Mouse (Mus musculus) G1E-ER4 (cell line): ENCODE measurements around the gene Gm20388. TPM values are rescaled to one million over a fixed set of nuclear protein-coding genes. Genes with fewer than 3 reads are reported as not detected.

ENCODE experiments used
- GATA1 ChIP-seq: IDR thresholded peaks from one replicate; pipeline ENCODE4 v1.8.0; 2012; ENCODE audit warnings: low read length, inconsistent platforms
- polyA plus RNA-seq: library from polyadenylated mRNA; stranded (reverse); fragments of >175 nt; gene quantifications from 2 replicates; pipeline ENCODE4 v1.2.3, GENCODE M21; 2012

Gm20388 gene
- polyA plus RNA-seq, 1 experiment: not detected

- TF ChIP-seq GATA1: no peak
Observed at GRCm38 (mm10) chr8:119981253-119981652, 70.6 kb downstream of the Gm20388 start.

GRCm38 (mm10) chr8:119984085-119984484, 73.4 kb downstream of the Gm20388 start:
- TF ChIP-seq GATA1: no peak

GRCm38 (mm10) chr8:119986174-119986573, 75.5 kb downstream of the Gm20388 start:
- no peak for TF ChIP-seq GATA1

GRCm38 (mm10) chr8:119988087-119988486, 77.4 kb downstream of the Gm20388 start:
- TF ChIP-seq GATA1: no peak

GRCm38 (mm10) chr8:119992249-119992648, 81.6 kb downstream of the Gm20388 start, which contains the start of gene Crispld2:
Crispld2 (plus strand) TSS chr8:119992438.
- TF ChIP-seq GATA1: no peak

- TF ChIP-seq GATA1: no peak
Observed at GRCm38 (mm10) chr8:119994114-119994513, 83.5 kb downstream of the Gm20388 start.

GRCm38 (mm10) chr8:119994556-119994955, 83.9 kb downstream of the Gm20388 start:
- no peak for TF ChIP-seq GATA1

- TF ChIP-seq GATA1: no peak
Observed at GRCm38 (mm10) chr8:119997266-119997665, 86.6 kb downstream of the Gm20388 start.

GRCm38 (mm10) chr8:120000461-120000860, 89.8 kb downstream of the Gm20388 start:
- no peak for TF ChIP-seq GATA1

- TF ChIP-seq GATA1: no peak
Observed at GRCm38 (mm10) chr8:120001712-120002111, 91.1 kb downstream of the Gm20388 start.

GRCm38 (mm10) chr8:120002348-120002747, 91.7 kb downstream of the Gm20388 start:
- no peak for TF ChIP-seq GATA1

GRCm38 (mm10) chr8:120004154-120004702, 93.6 kb downstream of the Gm20388 start:
- TF ChIP-seq GATA1: no peak

GRCm38 (mm10) chr8:120004705-120005381, 94.2 kb downstream of the Gm20388 start:
- TF ChIP-seq GATA1: no peak

GRCm38 (mm10) chr8:120006645-120007160, 96.1 kb downstream of the Gm20388 start:
- TF ChIP-seq GATA1: no peak

- TF ChIP-seq GATA1: no peak
Observed at GRCm38 (mm10) chr8:120007178-120007577, 96.5 kb downstream of the Gm20388 start.

GRCm38 (mm10) chr8:120009284-120009683, 98.6 kb downstream of the Gm20388 start:
- no peak for TF ChIP-seq GATA1

GRCm38 (mm10) chr8:120012491-120012890, 101.8 kb downstream of the Gm20388 start:
- no peak for TF ChIP-seq GATA1
